9 mouse cellular contexts compared by ENCODE assay signal in the genomic region with DNA sequence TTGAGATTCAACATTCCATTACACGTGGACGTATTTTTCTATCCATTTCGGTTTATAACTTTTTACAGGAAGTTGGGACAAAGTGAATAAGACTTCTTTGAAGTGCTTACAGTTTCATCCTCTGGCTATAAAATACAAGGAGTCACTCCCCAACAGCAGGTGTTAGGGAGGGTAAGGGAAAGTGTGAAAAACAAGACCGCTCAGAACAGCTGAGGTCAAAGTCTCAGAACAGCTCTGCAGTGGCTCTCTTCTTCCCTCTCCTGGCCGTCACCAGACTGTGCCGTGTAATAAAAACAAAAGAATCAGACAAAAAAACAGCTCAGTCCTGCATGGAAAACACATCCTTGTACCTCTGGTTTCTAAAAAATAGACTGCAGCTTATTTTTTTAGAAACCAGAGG. TPM values are rescaled to one million over a fixed set of nuclear protein-coding genes. Genes with fewer than 3 reads are reported as not detected.
DNase-seq lines count a peak whose midpoint lies in the region; TF ChIP-seq lines count a peak whose summit lies in the region.
"Had no signal": no experiment of that assay in that cellular context is flagged by ENCODE, and none has a peak within 500 bp of the region (broad histone marks: within the 10 kb centered on the region; RNA-seq: fewer than 3 reads in every experiment).

No protein-coding gene starts in this region.

- H3K9ac ChIP-seq in ES-Bruce4 (ENCODE audit: low read depth, poor library complexity, severe bottlenecking): no peak overlapping the region

- H3K4me1 ChIP-seq in ES-Bruce4 (ENCODE audit: control insufficient read depth, insufficient read depth, low read length): peaks cover 2% of the 10 kb centered on the region

- H3K36me3 ChIP-seq in ES-Bruce4 (ENCODE audit: control insufficient read depth, insufficient read depth, low read length, poor library complexity, severe bottlenecking): no peaks in the 10 kb centered on the region

- no peak for TF ChIP-seq POLR2A in ES-Bruce4 (IDR thresholded peaks at IDR 0.05; ENCODE audit: insufficient read depth, low read length)

- peak; percentile 50 for TF ChIP-seq CTCF in ES-Bruce4 (IDR thresholded peaks at IDR 0.05; ENCODE audit: low read depth, low read length)

- DNase-seq in heart, postnatal 4 days: peak; percentile 12
- DNase-seq in heart, postnatal 14 days: no peak
- DNase-seq in c-Kit-positive CD71-positive TER-119-negative erythroid progenitor cells, embryonic 14.5 days (ENCODE audit: low read depth): peak; percentile 8
- peak; percentile 17 to 53 for DNase-seq in kidney, postnatal 36 days
- no peak for DNase-seq in right cerebral cortex, postnatal 25 days
- DNase-seq in right cerebral cortex, adult 2 months (ENCODE audit: low spot score in 2 of 2): no peak
- no peak for DNase-seq in spleen, adult 12 weeks (ENCODE audit: low spot score)

- intact Hi-C loops in heart, postnatal 14 days (cut with DNase I): loop anchor here (5.0 kb wide), 2 partner anchors 44 to 51 kb away; no protein-coding TSS in a partner anchor

- H3K9me3 ChIP-seq in ES-Bruce4 (replicated peaks; ENCODE audit: control insufficient read depth, insufficient read depth, low read length, poor library complexity, severe bottlenecking): no peaks in the 10 kb centered on the region

- no peaks in the 10 kb centered on the region for H3K27me3 ChIP-seq in ES-Bruce4 (ENCODE audit: control insufficient read depth, insufficient read depth, low read length, poor library complexity, severe bottlenecking)

- TF ChIP-seq EP300 in ES-Bruce4 (IDR thresholded peaks at IDR 0.05; ENCODE audit: insufficient read depth, low read depth, low read length): no peak

- no peak overlapping the region for H3K4me3 ChIP-seq in ES-Bruce4 (ENCODE audit: low read depth, low read length)

- no peak overlapping the region for H3K27ac ChIP-seq in ES-Bruce4 (ENCODE audit: insufficient read depth, low read length)

RNA-seq across cellular contexts. Expression of gene Myl1, which starts 4.3 kb away (rescaled TPM):
- total RNA-seq in heart, postnatal 4 days (2021): 10 to 100 TPM; 35.0 to 75.2 TPM
- total RNA-seq in heart, postnatal 14 days (2021): 10 to 100 TPM; 25.3 to 35.9 TPM
- polyA plus RNA-seq in ES-Bruce4 (2011; ENCODE audit: insufficient read depth, insufficient read length, low read depth, missing spikeins): not detected in 2 replicates
- total RNA-seq: neutrophil, adult 5-6 weeks had no signal

Comparison
In these comparisons a context has a peak if more than half of its experiments do, and no peak if none do; other contexts are left out.
1. DNase-seq: peak in heart, postnatal 4 days (single experiment), c-Kit-positive CD71-positive TER-119-negative erythroid progenitor cells, embryonic 14.5 days (single experiment) and kidney, postnatal 36 days (2 of 2); none in heart, postnatal 14 days (0 of 2), right cerebral cortex, postnatal 25 days (single experiment), right cerebral cortex, adult 2 months (0 of 2) and spleen, adult 12 weeks (single experiment).